Mouse (Mus musculus) kidney, adult 8-10 months (tissue): ENCODE results near the gene Lin7a.

ENCODE experiments used
- DNase-seq, 2 experiments: peaks; one replicate each; pipeline ENCODE4 v3.0.0; 2022

Gene Lin7a

GRCm38 (mm10) chr10:107271321-107272130 lies at the start of gene Lin7a:
Gene Lin7a, plus strand, starts transcription at chr10:107271686.
- peak in 1 of 2 experiments; percentile 11 for DNase-seq

- DNase-seq, result no peak
Observed at GRCm38 (mm10) chr10:107221726-107222125, 49.8 kb upstream of the Lin7a start.

- no peak for DNase-seq
Observed at GRCm38 (mm10) chr10:107222406-107223185, 48.9 kb upstream of the Lin7a start.

- no peak for DNase-seq
Observed at GRCm38 (mm10) chr10:107223186-107223440, 48.4 kb upstream of the Lin7a start.

GRCm38 (mm10) chr10:107223821-107224220 lies 47.7 kb upstream of the Lin7a start:
- DNase-seq, result no peak

GRCm38 (mm10) chr10:107224596-107225330 lies 46.7 kb upstream of the Lin7a start:
- DNase-seq, result no peak

- DNase-seq, result no peak
Observed at GRCm38 (mm10) chr10:107225331-107225835, 46.1 kb upstream of the Lin7a start.

GRCm38 (mm10) chr10:107225871-107226270 lies 45.6 kb upstream of the Lin7a start:
- DNase-seq, result no peak

GRCm38 (mm10) chr10:107227901-107228300 lies 43.6 kb upstream of the Lin7a start:
- no peak for DNase-seq

- no peak for DNase-seq
Observed at GRCm38 (mm10) chr10:107228776-107229175, 42.7 kb upstream of the Lin7a start.

- DNase-seq, result no peak
Observed at GRCm38 (mm10) chr10:107229416-107229815, 42.1 kb upstream of the Lin7a start.

GRCm38 (mm10) chr10:107230081-107230850 lies 41.2 kb upstream of the Lin7a start:
- no peak for DNase-seq

GRCm38 (mm10) chr10:107230851-107231130 lies 40.7 kb upstream of the Lin7a start:
- DNase-seq, result no peak

GRCm38 (mm10) chr10:107231421-107232010 lies 40.0 kb upstream of the Lin7a start:
- DNase-seq, result no peak

GRCm38 (mm10) chr10:107232491-107233110 lies 38.9 kb upstream of the Lin7a start:
- DNase-seq, result no peak

- no peak for DNase-seq
Observed at GRCm38 (mm10) chr10:107233221-107233620, 38.3 kb upstream of the Lin7a start.

GRCm38 (mm10) chr10:107233825-107234224 lies 37.7 kb upstream of the Lin7a start:
- no peak for DNase-seq

GRCm38 (mm10) chr10:107234421-107235400 lies 36.8 kb upstream of the Lin7a start:
- DNase-seq, result no peak

GRCm38 (mm10) chr10:107235496-107235895 lies 36.0 kb upstream of the Lin7a start:
- no peak for DNase-seq

- no peak for DNase-seq
Observed at GRCm38 (mm10) chr10:107236211-107236610, 35.3 kb upstream of the Lin7a start.

- DNase-seq, result no peak
Observed at GRCm38 (mm10) chr10:107237076-107237475, 34.4 kb upstream of the Lin7a start.
